Mouse (Mus musculus) monocyte, adult 5-6 weeks (primary cell): ENCODE results near the gene Hsd11b1. TPM values are rescaled to one million over a fixed set of nuclear protein-coding genes. Genes with fewer than 3 reads are reported as not detected.
"Not testable (repeated sequence)": the region's sequence is repeated elsewhere in the genome, so short reads cannot be mapped to it uniquely, and the experiment has no call there.

Experiments
- ATAC-seq: fragments of 153-309, 156-312 bp; replicated peaks from 2 replicates; pipeline ENCODE4 v1.8.0; 2017; ENCODE audit warnings: mild to moderate bottlenecking; ENCODE audit not compliant: low TSS enrichment, insufficient number of reproducible peaks, severe bottlenecking, poor library complexity, low FRiP score
- total RNA-seq: library from RNA; stranded (forward); fragments of 200-1000, 200-491, 200-594 nt; gene quantifications from 3 replicates; pipeline ENCODE4 v1.2.3, GENCODE M21; 2017

The Hsd11b1 gene
- total RNA-seq = 101 to 156 TPM (median 112 TPM) in 3 replicates

DNA sequence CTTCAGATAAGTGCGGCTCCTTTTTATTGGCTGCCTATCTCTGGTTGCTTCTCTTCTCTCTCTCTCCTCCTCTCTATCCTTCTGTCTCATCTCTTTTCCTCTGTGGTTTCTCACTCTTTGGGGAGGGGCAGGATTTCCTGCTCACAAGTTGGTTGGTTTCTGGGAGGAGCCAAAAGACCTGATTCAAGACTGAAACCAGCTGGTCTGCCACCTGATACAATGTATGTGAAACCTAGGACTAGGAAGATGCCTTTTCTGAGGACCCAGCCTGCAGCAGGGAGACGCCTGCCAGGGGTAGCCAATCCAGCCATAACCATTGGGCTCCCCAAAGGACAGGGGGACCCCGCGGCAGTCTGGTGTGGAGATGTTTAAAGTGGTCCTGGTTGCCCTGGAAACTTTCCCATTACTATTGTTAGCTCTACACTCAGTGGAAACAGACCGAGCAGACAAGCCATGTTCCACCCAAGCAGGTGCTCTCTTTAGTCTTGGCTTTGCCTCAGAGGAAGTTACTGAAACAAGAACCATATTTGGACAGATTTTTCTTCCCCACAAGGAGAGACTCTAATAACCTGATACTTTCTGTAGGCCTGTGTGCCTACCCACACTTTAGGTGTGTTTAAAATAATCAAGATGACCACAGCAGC lies at the start of gene Hsd11b1:
TSS of gene Hsd11b1 (minus strand) at position 121 of the 644 bp plus-strand sequence.
- ATAC-seq = peak; percentile 54

DNA sequence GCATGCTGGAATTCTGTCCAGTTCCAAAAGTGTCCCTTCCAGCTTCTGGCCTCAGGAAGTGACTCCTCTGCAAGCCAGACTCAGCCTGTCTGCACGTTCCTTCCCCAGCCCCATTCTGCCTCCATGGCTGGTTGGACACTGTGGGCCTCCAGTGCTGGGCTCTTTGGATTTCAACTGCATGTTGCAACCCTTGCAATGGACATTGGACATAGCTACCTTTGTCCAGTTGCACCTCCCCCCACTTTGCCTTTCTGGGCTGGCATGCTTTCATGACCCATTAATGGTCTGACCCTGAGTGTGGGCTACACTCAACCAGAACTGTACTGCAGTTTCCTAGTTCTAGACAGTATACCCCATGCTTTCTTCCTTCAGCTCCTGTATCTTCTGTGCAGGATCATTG lies 47.7 kb upstream of the Hsd11b1 start:
- ATAC-seq = no peak

DNA sequence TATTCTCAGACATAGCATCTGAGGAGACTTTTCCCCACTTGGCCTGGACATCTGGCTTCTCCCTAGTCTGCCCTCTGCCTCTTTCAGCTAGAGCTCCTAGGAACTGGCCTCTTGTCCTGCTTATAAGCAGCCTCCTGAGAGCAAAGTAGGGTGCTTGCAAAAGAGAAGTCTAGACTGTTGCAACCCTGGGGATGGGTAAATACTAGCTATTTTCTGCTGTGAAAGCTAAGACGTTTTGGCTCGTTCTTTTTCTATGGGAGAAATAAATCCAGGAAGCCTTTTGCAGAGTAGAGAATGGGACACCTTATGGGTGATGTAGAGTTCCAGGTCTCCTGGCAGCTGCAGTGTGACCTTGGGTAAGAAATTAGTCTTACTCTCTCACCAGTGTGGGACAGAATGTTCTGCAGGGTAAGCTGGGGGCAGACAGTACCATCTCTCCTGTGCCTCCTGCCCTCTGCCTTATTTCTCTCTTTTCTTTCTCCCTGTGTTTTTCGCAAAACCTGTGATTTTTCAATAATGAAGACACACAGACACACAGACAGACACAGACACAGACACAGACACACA lies 46.7 kb upstream of the Hsd11b1 start:
- ATAC-seq = no peak

DNA sequence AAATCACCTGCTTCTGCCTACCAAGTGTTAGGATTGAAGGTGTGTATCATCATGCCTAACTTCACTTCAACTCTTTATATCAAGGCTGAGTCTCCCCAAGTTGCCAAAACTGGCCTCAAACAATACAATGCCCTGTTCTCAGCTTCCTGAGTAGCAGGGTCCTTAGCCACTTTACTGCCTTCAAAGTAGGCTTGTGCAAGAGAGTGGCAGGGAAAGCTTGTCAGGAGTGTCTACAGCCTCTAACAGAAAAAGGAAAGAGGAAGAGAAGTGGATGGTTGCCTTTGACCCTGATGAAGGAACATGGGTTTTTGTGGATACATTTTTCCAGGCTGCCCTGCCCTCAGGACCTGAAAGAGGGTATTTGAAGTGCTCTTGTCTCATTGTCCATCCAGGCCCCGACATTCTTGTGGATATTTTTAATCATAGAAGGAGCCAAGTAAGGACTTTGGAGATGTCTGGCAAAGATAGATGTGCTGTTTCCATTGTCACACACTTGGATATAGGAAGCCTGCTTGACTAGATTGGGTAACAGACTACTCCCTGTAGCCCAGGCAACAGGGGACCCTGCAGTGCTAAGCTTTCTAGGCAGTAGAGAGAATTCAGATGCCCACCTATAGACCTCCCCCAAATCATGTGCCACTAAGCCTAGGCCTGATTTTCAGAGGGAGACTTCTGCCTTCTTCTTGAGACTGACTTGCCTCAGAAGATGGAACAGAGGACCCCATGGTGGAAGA lies 46.1 kb upstream of the Hsd11b1 start:
- no peak for ATAC-seq

DNA sequence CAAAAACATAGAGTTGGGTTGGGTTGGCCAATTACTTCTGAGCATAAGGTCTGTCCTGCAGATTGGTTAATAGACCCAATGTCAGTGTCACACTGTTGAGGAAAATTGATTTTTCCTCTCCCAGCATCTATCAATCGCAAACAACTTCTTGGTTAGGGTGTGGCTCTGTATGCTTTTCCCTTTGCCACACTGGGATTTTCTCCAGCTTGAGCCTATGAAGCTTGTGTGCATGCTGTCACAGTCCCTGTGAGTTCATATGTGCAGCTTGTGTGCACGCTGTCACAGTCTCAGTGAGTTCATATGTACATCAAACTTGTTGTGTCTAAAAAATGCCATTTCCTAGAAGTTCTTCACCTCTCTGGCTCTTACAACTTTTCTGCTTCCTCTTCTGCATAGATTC lies 43.0 kb upstream of the Hsd11b1 start:
- no peak for ATAC-seq

DNA sequence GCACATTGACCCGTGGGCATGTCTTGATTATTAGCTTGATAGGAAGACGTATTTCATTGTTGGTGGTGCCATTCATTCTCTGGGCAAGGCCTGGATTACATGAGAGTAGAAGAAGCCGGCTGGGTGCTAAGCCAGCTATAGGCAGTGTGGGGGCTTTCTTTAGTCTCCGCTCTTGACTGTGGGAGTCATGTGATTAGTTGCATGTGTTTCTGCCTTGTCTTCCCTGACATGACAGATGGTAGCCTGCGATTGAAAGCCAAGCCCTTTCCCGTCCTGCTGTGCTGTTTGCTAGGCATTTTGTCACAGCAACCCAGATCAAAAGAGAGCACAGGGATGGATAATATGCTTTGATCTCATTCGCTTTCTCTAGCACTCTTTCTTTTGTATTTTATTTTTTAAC lies 41.5 kb upstream of the Hsd11b1 start:
- no peak for ATAC-seq

DNA sequence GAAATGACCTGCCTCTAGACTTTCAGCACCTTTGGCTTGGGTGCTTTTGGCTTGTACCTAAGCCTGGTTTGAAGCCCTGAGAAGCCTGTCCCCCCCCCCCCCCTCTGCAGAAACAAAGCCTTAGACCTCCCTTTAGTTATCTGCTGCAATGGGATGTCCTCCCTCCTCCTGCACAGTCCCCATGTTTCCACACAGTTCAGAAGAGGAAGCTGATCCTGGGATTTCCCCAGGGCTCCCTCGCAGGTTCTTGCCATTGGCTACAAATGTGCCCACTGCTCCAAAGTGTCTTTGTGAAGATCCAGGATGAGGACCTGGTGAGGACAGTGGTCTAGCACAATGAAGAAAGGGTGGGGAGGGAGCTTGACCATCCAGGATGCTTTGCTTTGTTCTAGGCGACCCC lies 39.2 kb upstream of the Hsd11b1 start:
- no peak for ATAC-seq

DNA sequence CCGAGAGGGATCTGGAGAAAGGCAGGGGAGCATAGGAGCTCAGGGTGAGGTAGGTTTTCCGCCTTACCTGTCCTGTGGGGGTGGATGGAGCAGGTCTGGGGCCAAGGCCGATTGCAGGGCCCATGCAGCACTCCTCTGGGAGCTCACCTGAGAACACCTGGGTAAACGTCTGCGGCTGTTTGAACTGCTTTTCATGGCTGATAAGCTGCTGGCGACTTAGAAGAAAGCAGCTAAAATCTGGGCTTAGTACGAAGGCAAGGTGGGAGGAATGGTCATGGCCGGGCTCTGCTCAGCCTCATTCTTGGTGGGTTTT lies 38.2 kb upstream of the Hsd11b1 start:
- ATAC-seq = no peak

DNA sequence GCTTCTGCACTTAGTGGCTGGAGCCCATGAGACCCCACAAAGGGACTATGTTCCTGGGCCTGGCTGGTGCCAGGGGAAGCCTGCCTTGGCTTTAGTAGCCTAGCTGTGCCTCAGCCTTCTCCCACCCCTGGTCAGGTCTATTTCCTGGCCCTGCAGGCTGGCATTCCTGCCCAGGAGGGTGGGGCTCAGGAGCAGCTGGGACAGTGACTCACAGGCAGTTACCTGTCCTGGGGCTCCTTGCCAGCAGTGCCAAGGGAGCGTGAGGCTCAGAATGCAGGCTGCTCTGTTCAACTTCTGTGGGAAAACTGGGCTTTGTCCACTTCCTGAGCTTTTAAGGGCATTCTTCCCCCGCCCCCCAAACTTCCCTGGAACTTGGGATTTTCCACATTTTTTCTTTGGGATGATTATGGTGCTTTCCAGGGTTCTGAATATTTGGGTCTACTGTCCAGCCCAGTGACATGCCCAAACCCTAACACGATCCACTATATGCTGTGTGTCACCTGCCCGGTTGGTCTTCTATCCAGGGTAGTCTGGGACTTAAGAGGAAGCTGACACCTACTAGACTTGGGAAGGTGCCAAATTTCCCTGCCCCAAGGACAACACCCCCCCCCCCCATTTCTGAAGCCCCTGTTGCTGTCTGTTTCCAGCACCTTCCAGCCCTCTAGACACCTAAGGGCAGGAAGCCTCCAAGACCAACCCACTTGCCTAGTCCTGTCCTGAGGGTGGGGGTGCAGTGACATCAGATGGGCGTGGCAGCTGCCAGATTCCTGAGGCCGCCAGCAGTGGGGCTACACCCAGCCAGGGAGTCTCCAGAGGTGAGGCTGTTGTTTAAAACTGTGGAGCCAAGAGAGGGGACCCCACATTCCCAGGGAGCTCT lies 37.6 kb upstream of the Hsd11b1 start:
- no peak for ATAC-seq

DNA sequence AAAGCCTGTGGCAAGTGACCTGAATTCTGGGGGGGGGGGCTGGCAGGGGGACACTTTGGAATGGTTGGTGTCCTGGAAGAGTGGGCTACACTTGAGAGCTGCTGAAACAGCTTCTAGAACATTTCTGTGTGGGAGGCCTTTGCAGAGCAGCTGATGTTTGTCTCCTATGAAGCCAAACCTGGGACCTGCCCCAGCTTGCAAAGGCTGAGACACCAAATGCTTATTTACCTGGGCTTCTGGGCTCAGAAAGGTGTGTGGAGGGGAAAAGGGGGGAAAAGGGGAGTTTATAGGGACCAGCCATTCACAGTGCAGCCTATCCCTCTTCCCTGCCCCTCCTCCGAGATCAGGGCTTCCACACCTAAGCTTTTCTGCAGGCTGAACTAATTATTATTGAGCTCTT lies 36.1 kb upstream of the Hsd11b1 start:
- no peak for ATAC-seq

DNA sequence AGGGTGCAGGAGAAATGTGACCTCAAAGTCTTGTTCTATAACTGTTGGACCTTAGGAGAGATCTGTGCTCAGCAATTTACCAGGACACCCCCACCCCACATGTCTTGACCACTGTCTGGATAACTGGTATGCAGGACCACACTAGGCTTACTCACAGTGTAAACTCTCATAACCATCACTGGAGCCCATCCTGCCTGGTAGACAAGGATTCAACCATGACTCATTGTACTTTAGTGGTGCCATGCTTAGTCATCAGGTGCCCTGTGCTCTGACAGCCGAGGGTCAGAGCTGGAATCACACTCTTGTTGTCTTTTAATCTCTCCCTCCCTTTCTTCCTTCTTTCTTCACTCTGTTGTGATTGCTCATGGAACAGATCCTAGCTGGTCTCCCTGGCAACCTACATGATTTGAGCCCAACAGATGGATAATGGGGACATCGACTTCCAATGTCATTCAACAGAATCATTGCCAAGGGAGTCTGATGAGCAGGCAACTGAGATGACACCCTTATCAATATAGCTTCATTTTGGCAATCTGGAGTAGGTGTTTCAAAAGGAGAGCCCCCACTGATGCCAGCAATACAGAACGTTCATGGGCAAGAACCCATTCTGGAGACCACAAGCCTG lies 34.4 kb upstream of the Hsd11b1 start:
- ATAC-seq = no peak

DNA sequence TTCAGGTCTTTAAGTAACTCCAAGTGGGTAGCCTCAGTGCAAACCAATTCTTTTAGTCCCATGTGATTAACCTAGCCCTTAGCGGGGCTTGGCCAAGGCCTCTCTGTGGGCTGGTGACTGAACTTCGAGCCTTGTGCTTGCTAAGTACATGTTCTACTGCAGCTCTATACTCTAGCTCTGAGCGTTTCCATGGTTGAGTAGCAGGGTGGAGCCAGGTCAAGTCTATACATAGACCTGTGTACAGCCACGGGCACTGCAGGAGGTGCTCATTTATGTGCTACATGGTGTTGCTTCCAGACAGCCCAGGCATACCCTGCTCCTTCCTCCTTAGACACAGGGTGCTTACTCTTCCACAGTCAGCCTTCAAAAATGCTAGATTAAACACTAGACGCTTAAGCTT lies 32.0 kb upstream of the Hsd11b1 start:
- no peak for ATAC-seq

DNA sequence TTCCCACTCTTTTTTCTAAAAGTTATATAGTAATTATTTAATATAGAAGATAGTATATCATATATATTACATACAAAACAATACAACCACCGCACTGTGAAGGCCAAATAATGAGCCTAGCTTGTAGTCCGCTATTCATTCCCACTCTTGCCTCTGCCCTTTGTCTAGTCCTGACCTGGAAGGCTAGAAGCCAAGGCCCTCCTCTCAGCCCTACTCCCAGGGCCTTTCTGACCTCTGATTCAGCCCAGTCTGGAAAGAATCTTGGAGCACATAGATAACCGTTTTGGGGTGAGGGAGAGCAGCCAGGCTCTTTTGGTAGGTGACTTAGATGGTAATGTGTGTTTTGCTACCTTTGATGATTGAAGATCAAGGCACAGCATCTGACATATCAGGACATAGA lies 30.1 kb upstream of the Hsd11b1 start:
- ATAC-seq = no peak

DNA sequence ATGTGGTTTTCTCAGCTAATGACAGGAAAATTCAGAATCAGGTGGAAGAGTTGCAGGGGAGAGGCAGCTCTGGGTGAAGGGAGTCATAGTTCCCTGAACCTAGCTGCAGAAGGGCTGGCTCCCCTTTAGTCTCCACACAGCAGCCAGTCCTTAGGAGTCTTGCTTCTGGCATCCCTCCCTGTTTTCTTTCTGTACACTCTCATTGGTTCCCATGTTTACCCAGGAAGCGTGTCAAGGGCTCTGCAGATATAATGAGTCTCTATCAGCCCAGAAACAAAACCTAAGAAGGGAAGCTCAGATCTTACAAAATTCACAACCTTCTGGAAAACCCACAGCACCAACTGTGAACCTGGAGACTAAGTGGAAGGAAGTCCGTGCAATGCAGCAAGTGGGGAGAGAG lies 29.2 kb upstream of the Hsd11b1 start:
- no peak for ATAC-seq

DNA sequence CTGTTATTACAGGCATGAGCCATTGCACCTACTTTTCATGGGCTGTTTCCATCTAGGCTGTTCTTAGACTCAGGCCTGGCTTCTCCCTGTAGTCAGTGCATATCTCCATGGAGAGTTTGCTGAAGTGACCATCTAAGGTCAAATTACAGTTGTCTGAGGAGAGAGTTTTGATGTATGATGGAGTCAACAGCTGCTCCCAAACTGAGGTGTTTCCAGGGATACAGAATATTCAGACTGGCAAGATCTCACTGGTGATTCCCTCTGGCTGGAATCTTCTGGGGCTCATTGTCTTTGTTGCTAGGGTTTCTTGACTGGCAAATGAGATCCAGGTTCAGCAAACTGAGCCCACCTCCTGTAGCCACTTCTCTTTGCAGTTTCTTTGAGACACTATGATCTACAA lies 26.8 kb upstream of the Hsd11b1 start:
- ATAC-seq = no peak

DNA sequence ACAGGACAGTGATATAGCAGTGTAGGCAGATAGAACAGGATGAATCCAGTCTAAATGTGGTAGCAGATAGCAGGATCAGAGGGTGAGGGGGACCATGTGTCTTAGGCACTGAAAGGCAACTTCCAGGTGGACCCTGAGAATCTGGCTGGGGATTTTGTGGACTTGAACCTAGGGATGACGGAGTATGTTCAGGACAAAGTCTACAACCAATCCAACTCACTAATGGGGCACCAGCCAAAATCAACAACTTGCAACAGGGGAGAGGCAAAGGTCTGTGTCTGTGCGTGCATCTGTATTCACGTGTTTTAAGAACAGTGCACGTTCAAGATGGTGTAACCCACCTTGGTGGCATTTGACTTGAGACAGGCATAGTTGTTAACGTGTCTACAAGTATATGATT lies 26.0 kb upstream of the Hsd11b1 start:
- no peak for ATAC-seq

DNA sequence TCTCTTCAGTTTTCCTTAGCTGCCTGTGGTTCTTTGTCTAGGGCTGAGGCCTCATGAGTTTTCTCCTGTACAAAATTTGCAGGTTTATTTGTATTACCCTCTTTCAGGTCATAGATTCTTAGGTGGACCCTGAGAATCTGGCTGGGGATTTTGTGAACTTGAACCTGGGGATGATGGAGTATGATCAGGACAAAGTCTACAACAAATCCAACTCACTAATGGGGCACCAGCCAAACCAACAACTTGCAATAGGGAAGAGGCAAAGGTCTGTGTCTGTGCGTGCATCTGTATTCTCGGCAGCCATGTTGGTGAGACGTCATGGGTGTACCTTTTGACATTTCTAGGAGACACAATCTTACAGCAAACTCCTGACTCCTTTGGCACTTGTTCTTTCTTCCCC lies 25.2 kb upstream of the Hsd11b1 start:
- ATAC-seq = no peak

DNA sequence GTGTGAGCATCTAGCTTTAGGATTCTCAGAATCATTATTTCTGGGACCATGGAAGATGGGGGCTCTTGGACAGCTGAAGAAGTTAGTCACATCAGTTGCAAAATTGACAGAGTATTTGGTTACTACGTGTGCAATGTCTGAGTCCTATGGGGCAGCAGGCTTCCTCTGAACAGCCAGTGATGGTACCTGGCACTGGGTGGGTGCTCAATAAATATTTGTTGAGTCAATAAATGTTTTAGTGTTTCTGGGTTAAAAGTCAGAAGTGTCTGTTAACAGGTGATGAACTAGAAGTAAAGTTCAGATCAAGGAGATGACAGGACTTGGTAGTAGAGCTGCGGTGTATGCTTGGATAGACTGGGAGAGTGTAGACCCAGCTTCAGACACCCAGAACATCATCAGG lies 23.7 kb upstream of the Hsd11b1 start:
- ATAC-seq = no peak

DNA sequence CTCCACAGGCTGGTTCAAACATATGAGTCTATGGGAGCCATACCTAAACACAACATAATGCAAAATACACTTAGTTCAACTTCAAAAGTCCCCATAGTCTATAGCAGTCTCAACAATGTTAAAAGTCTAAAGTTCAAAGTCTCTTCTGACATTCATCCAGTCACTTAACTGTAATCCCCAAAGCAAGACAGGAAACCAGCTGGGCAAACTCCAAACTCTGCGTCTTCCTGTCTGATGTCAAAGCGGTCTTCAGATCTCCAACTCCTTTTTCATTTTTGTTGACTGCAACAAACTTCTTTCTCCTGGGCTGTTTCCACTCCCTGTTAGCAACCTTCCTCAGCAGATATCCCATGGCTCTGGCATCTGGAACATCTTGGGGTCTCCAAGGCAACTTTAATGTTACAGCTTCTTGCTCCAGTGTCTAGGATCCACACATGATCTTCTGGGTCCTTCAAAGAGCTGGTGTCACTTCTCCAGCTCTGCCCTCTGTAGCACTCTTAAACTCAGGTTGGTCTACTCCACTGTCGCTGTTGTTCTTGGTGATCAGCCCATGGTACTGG lies 22.0 kb upstream of the Hsd11b1 start:
- not testable (repeated sequence) for ATAC-seq
